Mouse (Mus musculus) urinary bladder, postnatal 14 days (tissue): Measurements from ENCODE around the gene Ermap.

Experiments used
- DNase-seq: peaks from one replicate; pipeline ENCODE4 v3.0.0; 2021; ENCODE audit warnings: low spot score

Gene Ermap

GRCm38 (mm10) chr4:119137313-119137712 is 52.5 kb downstream of the Ermap start:
- DNase-seq, result no peak

DNA sequence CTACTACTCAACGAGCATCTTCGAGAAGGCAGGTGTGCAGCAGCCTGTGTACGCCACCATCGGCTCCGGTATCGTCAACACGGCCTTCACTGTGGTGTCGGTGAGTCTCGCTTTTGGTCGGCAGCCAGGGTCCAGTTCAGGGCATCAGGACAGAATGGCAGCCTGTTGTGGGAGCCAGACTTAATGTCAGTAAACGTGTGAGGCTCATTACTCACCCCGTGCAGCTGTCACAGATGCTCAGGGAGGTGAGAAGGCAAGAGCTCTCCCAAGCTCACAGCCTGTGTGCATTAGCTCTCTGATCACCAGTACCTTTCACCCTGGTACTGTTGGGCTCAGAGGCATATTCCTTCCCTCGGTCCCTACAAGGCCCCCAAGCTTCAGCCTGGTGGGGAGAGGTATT is 56.0 kb downstream of the Ermap start:
- no peak for DNase-seq

GRCm38 (mm10) chr4:119133306-119133705 is 56.5 kb downstream of the Ermap start:
- DNase-seq, result no peak

GRCm38 (mm10) chr4:119131189-119131910 is 58.5 kb downstream of the Ermap start:
- DNase-seq, result no peak

DNA sequence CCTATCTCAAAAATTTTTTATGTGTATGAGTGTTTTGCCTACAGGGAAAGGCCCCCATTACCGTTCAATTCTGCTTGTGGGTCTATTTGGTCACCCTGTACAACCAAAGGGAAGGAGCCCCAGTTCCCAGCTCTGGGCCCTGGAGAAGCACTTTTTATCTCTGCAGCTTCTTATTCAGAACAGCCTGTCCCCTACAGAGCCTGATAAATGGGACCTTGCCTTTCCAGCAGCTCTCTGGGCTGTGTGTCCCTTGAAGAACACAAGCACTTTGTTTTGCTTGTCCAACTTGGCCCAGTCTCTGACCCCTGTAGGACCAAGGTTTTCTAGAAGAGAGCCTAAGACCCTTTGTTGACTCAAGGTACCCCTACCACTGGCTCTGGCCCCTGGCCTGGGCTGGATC is 60.7 kb downstream of the Ermap start:
- DNase-seq, result no peak

GRCm38 (mm10) chr4:119128547-119128946 is 61.3 kb downstream of the Ermap start:
- DNase-seq, result no peak

- no peak for DNase-seq
These were observed 62.6 kb downstream of the Ermap start for GRCm38 (mm10) chr4:119127229-119127628.

DNA sequence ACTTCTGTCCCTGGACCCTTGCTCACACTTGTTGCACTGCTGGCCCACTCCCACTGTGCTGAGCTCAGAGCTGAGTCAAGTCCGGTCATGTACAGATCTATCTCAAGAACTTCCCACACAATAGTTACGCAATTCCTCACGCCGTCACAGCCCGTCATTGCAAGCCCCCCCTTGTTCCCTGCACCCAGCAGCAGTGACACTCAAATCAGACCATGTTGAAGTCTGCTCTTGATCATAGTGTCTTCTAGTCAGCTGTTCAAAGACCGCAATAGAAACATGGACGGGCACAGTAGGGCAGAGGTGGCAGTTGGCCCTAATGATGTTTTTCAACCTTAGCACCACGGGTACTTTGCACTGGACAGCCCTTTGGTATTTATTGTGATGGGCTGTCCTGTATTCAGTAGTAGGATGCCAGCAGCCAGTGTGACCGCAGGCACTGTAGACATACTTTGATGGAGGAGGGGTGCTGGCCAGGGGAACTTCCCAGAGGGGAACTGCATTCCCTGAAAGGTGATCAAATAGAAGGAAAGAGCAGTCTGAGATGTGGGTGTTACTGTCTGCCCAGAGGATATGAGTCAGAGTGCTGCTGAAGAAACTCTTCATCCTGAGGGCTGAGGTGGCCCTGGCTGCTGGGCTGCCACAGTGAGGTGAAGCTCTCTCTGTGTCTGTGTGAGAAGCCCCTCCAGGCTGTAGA is 64.1 kb downstream of the Ermap start:
- peak; percentile 53 for DNase-seq
